Mouse (Mus musculus) adrenal gland, postnatal 4 days (tissue): Measurements from ENCODE around the gene Defb45. TPM values are rescaled to one million over a fixed set of nuclear protein-coding genes. Genes with fewer than 3 reads are reported as not detected.

Experiments used
- DNase-seq, 2 experiments: peaks; one replicate each; pipeline ENCODE4 v3.0.0; 2021 to 2022; ENCODE audit warnings: low spot score in 2 of 2, mixed read lengths in 2 of 2
- total RNA-seq, 2 experiments: library from RNA; stranded (reverse); gene quantifications; 2 replicates each; pipeline ENCODE4 v1.2.3; 2021

Gene Defb45
- total RNA-seq, 2 experiments from 2014 or later = not detected

GRCm38 (mm10) chr2:152608719-152609118, 9.5 kb upstream of the Defb45 start:
- DNase-seq = no peak

GRCm38 (mm10) chr2:152607746-152608145, 8.5 kb upstream of the Defb45 start:
- DNase-seq = no peak

- peak; percentile 54 to 60 for DNase-seq
Observed at GRCm38 (mm10) chr2:152604057-152604456, 4.9 kb upstream of the Defb45 start, which contains the start of gene Defb36. TSS of gene Defb36 (plus strand) at chr2:152604327.

GRCm38 (mm10) chr2:152601275-152601960, 2.2 kb upstream of the Defb45 start:
- DNase-seq = no peak

GRCm38 (mm10) chr2:152600076-152600475, 877 bp upstream of the Defb45 start:
- DNase-seq = no peak

- DNase-seq = no peak
Observed at GRCm38 (mm10) chr2:152589021-152589420, 10.2 kb downstream of the Defb45 start.

GRCm38 (mm10) chr2:152588450-152588849, 10.7 kb downstream of the Defb45 start:
- no peak for DNase-seq

GRCm38 (mm10) chr2:152586926-152587560, 12.2 kb downstream of the Defb45 start:
- no peak for DNase-seq

GRCm38 (mm10) chr2:152580612-152581011, 18.6 kb downstream of the Defb45 start:
- no peak for DNase-seq

- DNase-seq = no peak
Observed at GRCm38 (mm10) chr2:152580107-152580506, 19.1 kb downstream of the Defb45 start, which contains the start of gene Defb19. TSS of gene Defb19 (minus strand) at chr2:152580312.

GRCm38 (mm10) chr2:152573484-152573883, 25.7 kb downstream of the Defb45 start:
- DNase-seq = no peak

GRCm38 (mm10) chr2:152572114-152572794, 26.9 kb downstream of the Defb45 start, which contains the start of gene Defb21:
TSS of gene Defb21 (plus strand) at chr2:152572744.
- DNase-seq = no peak

- DNase-seq = no peak
Observed at GRCm38 (mm10) chr2:152570313-152570712, 28.9 kb downstream of the Defb45 start.

- DNase-seq = no peak
Observed at GRCm38 (mm10) chr2:152569881-152570280, 29.3 kb downstream of the Defb45 start.

- DNase-seq = no peak
Observed at GRCm38 (mm10) chr2:152569038-152569437, 30.2 kb downstream of the Defb45 start, which contains the start of gene Gm17416. TSS of gene Gm17416 (plus strand) at chr2:152569338.

- DNase-seq = no peak
Observed at GRCm38 (mm10) chr2:152556655-152557054, 42.5 kb downstream of the Defb45 start.

GRCm38 (mm10) chr2:152553774-152554423, 45.3 kb downstream of the Defb45 start:
- peak; percentile 33 to 34 for DNase-seq

- DNase-seq = no peak
Observed at GRCm38 (mm10) chr2:152548124-152548523, 51.1 kb downstream of the Defb45 start.

- DNase-seq = peak in 1 of 2 experiments; percentile 35
Observed at GRCm38 (mm10) chr2:152544691-152545090, 54.5 kb downstream of the Defb45 start.

- no peak for DNase-seq
Observed at GRCm38 (mm10) chr2:152543478-152543877, 55.7 kb downstream of the Defb45 start.
